Mouse (Mus musculus): ENCODE measurements around the gene Mgat1. TPM values are rescaled to one million over a fixed set of nuclear protein-coding genes. Genes with fewer than 3 reads are reported as not detected.

Mgat1 gene
- polyA plus RNA-seq, 2 experiments = 64.7 to 83.7 TPM

- no peak overlapping the region for H3K4me2 ChIP-seq (replicated peaks; ENCODE audit: low read depth, low read length, severe bottlenecking)
Measured at GRCm38 (mm10) chr11:49259829-49260228, 15.8 kb downstream of the Mgat1 start.

GRCm38 (mm10) chr11:49260598-49261312, 16.8 kb downstream of the Mgat1 start:
- H3K4me2 ChIP-seq (replicated peaks; ENCODE audit: low read depth, low read length, severe bottlenecking) = no peak overlapping the region
- no peak for TF ChIP-seq POLR2A (IDR thresholded peaks at IDR 0.05; ENCODE audit: borderline replicate concordance, extremely low read depth, insufficient read depth, insufficient read length)
- no peaks in the 10 kb centered on the region for H3K9me3 ChIP-seq (ENCODE audit: control insufficient read depth, low read length)
- no peaks in the 10 kb centered on the region for H3K27me3 ChIP-seq (ENCODE audit: control insufficient read depth, insufficient read depth, low read length)
- no peak overlapping the region for H3K27ac ChIP-seq (replicated peaks; ENCODE audit: low read depth, low read length)
- no peaks in the 10 kb centered on the region for H3K4me1 ChIP-seq (ENCODE audit: control insufficient read depth, insufficient read depth, low read length)
- WGBS = 93% methylated on average over 21 of the region's 21 CpGs
- H3K4me3 ChIP-seq (replicated peaks; ENCODE audit: low read length) = no peak overlapping the region
- DNase-seq (ENCODE audit: low spot score) (no peak), ATAC-seq (ENCODE audit: low FRiP score, low read depth) (no peak)
- peaks cover 69% of the 10 kb centered on the region for H3K36me3 ChIP-seq (ENCODE audit: control insufficient read depth, insufficient read depth, low read length)
- H3K9ac ChIP-seq (ENCODE audit: low read depth, low read length, severe bottlenecking) = no peak overlapping the region

More at GRCm38 (mm10) chr11:49259829-49260228, 15.8 kb downstream of the Mgat1 start:
- Histone ChIP-seq H3K36me3 (ENCODE audit: control insufficient read depth, insufficient read depth, low read length) (peaks cover 70% of the 10 kb centered on the region), H3K4me1 (ENCODE audit: control insufficient read depth, insufficient read depth, low read length) (no peaks in the 10 kb centered on the region), H3K4me3 (replicated peaks; ENCODE audit: low read length) (no peak overlapping the region), H3K9me3 (ENCODE audit: control insufficient read depth, low read length) (no peaks in the 10 kb centered on the region), H3K27me3 (ENCODE audit: control insufficient read depth, insufficient read depth, low read length) (no peaks in the 10 kb centered on the region), H3K27ac (replicated peaks; ENCODE audit: low read depth, low read length) (no peak overlapping the region), H3K9ac (ENCODE audit: low read depth, low read length, severe bottlenecking) (no peak overlapping the region)
- 88% methylated on average over 1 of the region's 1 CpGs for WGBS
- ATAC-seq (ENCODE audit: low FRiP score, low read depth) (no peak), DNase-seq (ENCODE audit: low spot score) (no peak)
- TF ChIP-seq POLR2A (IDR thresholded peaks at IDR 0.05; ENCODE audit: borderline replicate concordance, extremely low read depth, insufficient read depth, insufficient read length) = no peak

- Histone ChIP-seq H3K27ac (replicated peaks; ENCODE audit: low read depth, low read length) (no peak overlapping the region), H3K9me3 (ENCODE audit: control insufficient read depth, low read length) (no peaks in the 10 kb centered on the region), H3K4me1 (ENCODE audit: control insufficient read depth, insufficient read depth, low read length) (no peaks in the 10 kb centered on the region), H3K27me3 (ENCODE audit: control insufficient read depth, insufficient read depth, low read length) (no peaks in the 10 kb centered on the region), H3K4me3 (replicated peaks; ENCODE audit: low read length) (no peak overlapping the region), H3K9ac (ENCODE audit: low read depth, low read length, severe bottlenecking) (no peak overlapping the region), H3K36me3 (ENCODE audit: control insufficient read depth, insufficient read depth, low read length) (peaks cover 68% of the 10 kb centered on the region), H3K4me2 (replicated peaks; ENCODE audit: low read depth, low read length, severe bottlenecking) (no peak overlapping the region)
- no peak for TF ChIP-seq POLR2A (IDR thresholded peaks at IDR 0.05; ENCODE audit: borderline replicate concordance, extremely low read depth, insufficient read depth, insufficient read length)
- ATAC-seq (ENCODE audit: low FRiP score, low read depth) (no peak), DNase-seq (ENCODE audit: low spot score) (no peak)
- 94% methylated on average over 14 of the region's 14 CpGs for WGBS
Measured at GRCm38 (mm10) chr11:49261313-49261855, 17.4 kb downstream of the Mgat1 start.

GRCm38 (mm10) chr11:49262286-49262685, 18.3 kb downstream of the Mgat1 start:
- DNase-seq (ENCODE audit: low spot score) = no peak
- TF ChIP-seq POLR2A (IDR thresholded peaks at IDR 0.05; ENCODE audit: borderline replicate concordance, extremely low read depth, insufficient read depth, insufficient read length) = no peak
- no peak overlapping the region for H3K4me2 ChIP-seq (replicated peaks; ENCODE audit: low read depth, low read length, severe bottlenecking)
- no peak for ATAC-seq (ENCODE audit: low FRiP score, low read depth)
- H3K36me3 ChIP-seq (ENCODE audit: control insufficient read depth, insufficient read depth, low read length) = peaks cover 62% of the 10 kb centered on the region
- H3K9me3 ChIP-seq (ENCODE audit: control insufficient read depth, low read length) = no peaks in the 10 kb centered on the region
- no peaks in the 10 kb centered on the region for H3K27me3 ChIP-seq (ENCODE audit: control insufficient read depth, insufficient read depth, low read length)
- H3K4me3 ChIP-seq (replicated peaks; ENCODE audit: low read length) = no peak overlapping the region
- H3K4me1 ChIP-seq (ENCODE audit: control insufficient read depth, insufficient read depth, low read length) = no peaks in the 10 kb centered on the region
- no peak overlapping the region for H3K9ac ChIP-seq (ENCODE audit: low read depth, low read length, severe bottlenecking)
- H3K27ac ChIP-seq (replicated peaks; ENCODE audit: low read depth, low read length) = no peak overlapping the region
- WGBS = 89% methylated on average over 5 of the region's 5 CpGs

GRCm38 (mm10) chr11:49263149-49263548, 19.2 kb downstream of the Mgat1 start:
- ATAC-seq (ENCODE audit: low FRiP score, low read depth) (no peak), DNase-seq (ENCODE audit: low spot score) (no peak)
- H3K27ac ChIP-seq (replicated peaks; ENCODE audit: low read depth, low read length) = no peak overlapping the region
- H3K4me3 ChIP-seq (replicated peaks; ENCODE audit: low read length) = no peak overlapping the region
- WGBS = 90% methylated on average over 6 of the region's 6 CpGs
- TF ChIP-seq POLR2A (IDR thresholded peaks at IDR 0.05; ENCODE audit: borderline replicate concordance, extremely low read depth, insufficient read depth, insufficient read length) = no peak
- no peak overlapping the region for H3K4me2 ChIP-seq (replicated peaks; ENCODE audit: low read depth, low read length, severe bottlenecking)
- no peaks in the 10 kb centered on the region for H3K4me1 ChIP-seq (ENCODE audit: control insufficient read depth, insufficient read depth, low read length)
- H3K36me3 ChIP-seq (ENCODE audit: control insufficient read depth, insufficient read depth, low read length) = peaks cover 57% of the 10 kb centered on the region
- no peak overlapping the region for H3K9ac ChIP-seq (ENCODE audit: low read depth, low read length, severe bottlenecking)
- no peaks in the 10 kb centered on the region for H3K9me3 ChIP-seq (ENCODE audit: control insufficient read depth, low read length)
- H3K27me3 ChIP-seq (ENCODE audit: control insufficient read depth, insufficient read depth, low read length) = no peaks in the 10 kb centered on the region
